Comparison of ENCODE assay signal across 14 mouse cellular contexts in genomic region chr16:60815628-60816414, GRCm38 (mm10).
DNase-seq lines count a peak whose midpoint lies in the region; ATAC-seq and TF ChIP-seq lines count a peak whose summit lies in the region.
"Had no signal": no experiment of that assay in that cellular context is flagged by ENCODE, and none has a peak within 500 bp of the region (broad histone marks: within the 10 kb centered on the region; RNA-seq: fewer than 3 reads in every experiment).

No protein-coding gene starts in this region.

- H3K9ac ChIP-seq in forebrain, embryonic 15.5 days (replicated peaks), result no peak overlapping the region
- H3K9ac ChIP-seq in hindbrain, embryonic 13.5 days, result no peak overlapping the region
- no peak overlapping the region for H3K9ac ChIP-seq in midbrain, postnatal 0 days (replicated peaks; ENCODE audit: low read length, poor library complexity, severe bottlenecking)
- no peak overlapping the region for H3K9ac ChIP-seq in intestine, postnatal 0 days (ENCODE audit: low read depth, low read length)
- H3K9ac ChIP-seq: heart, embryonic 12.5 days; liver, postnatal 0 days; stomach, embryonic 15.5 days had no signal

- H3K4me1 ChIP-seq in forebrain, embryonic 15.5 days, result peaks cover 3% of the 10 kb centered on the region; the same call in 1 of the 2 replicates
- H3K4me1 ChIP-seq in hindbrain, embryonic 13.5 days (replicated peaks), result peaks cover 7% of the 10 kb centered on the region
- H3K4me1 ChIP-seq in midbrain, postnatal 0 days (ENCODE audit: insufficient read depth, low read length), result no peaks in the 10 kb centered on the region
- no peaks in the 10 kb centered on the region for H3K4me1 ChIP-seq in intestine, postnatal 0 days (replicated peaks; ENCODE audit: control insufficient read depth, insufficient read depth, low read length)
- H3K4me1 ChIP-seq: heart, embryonic 12.5 days; stomach, embryonic 15.5 days had no signal

- DNase-seq in left cerebral cortex, postnatal 4 days, result peak; percentile 27
- DNase-seq in left cerebral cortex, adult 8-10 months (ENCODE audit: low spot score in 2 of 2), result no peak
- peak; percentile 61 for DNase-seq in midbrain, postnatal 0 days (ENCODE audit: low spot score)
- no peak for DNase-seq in heart, postnatal 25 days (ENCODE audit: low spot score)
- no peak for DNase-seq in spleen, adult 18-20 months
- DNase-seq: cerebellum, adult 2 months; liver, postnatal 0 days; lung, postnatal 4 days; thymus, postnatal 4 days had no signal

- 44% methylated on average over 5 of the region's 5 CpGs for WGBS in forebrain, embryonic 15.5 days
- 39% methylated on average over 5 of the region's 5 CpGs for WGBS in hindbrain, embryonic 13.5 days
- 31% methylated on average over 5 of the region's 5 CpGs for WGBS in midbrain, postnatal 0 days
- 64% methylated on average over 5 of the region's 5 CpGs for WGBS in intestine, postnatal 0 days

- no peak overlapping the region for H3K4me2 ChIP-seq in forebrain, embryonic 15.5 days (replicated peaks)
- no peak overlapping the region for H3K4me2 ChIP-seq in hindbrain, embryonic 13.5 days
- H3K4me2 ChIP-seq in midbrain, postnatal 0 days (ENCODE audit: low read depth, low read length, poor library complexity, severe bottlenecking), result no peak overlapping the region
- H3K4me2 ChIP-seq in intestine, postnatal 0 days (replicated peaks; ENCODE audit: low read depth), result no peak overlapping the region
- H3K4me2 ChIP-seq: heart, embryonic 12.5 days; stomach, embryonic 15.5 days had no signal

- H3K4me3 ChIP-seq in forebrain, embryonic 15.5 days, result no peak overlapping the region
- H3K4me3 ChIP-seq in hindbrain, embryonic 13.5 days, result no peak overlapping the region
- no peak overlapping the region for H3K4me3 ChIP-seq in midbrain, postnatal 0 days (ENCODE audit: low read depth, low read length)
- no peak overlapping the region for H3K4me3 ChIP-seq in intestine, postnatal 0 days (ENCODE audit: low read depth, low read length)
- H3K4me3 ChIP-seq: heart, embryonic 12.5 days; stomach, embryonic 15.5 days had no signal

- H3K27ac ChIP-seq in forebrain, embryonic 15.5 days (replicated peaks), result no peak overlapping the region
- 0 out of 2 replicates have a peak overlapping the region, but pooled peaks have one; percentile 18 for H3K27ac ChIP-seq in hindbrain, embryonic 13.5 days
- H3K27ac ChIP-seq in midbrain, postnatal 0 days (ENCODE audit: low read depth, low read length), result no peak overlapping the region
- no peak overlapping the region for H3K27ac ChIP-seq in intestine, postnatal 0 days (ENCODE audit: low read depth, low read length)
- H3K27ac ChIP-seq: stomach, embryonic 15.5 days had no signal

- TF ChIP-seq CTCF in midbrain, postnatal 0 days (IDR thresholded peaks at IDR 0.05), result no peak
- no peak for TF ChIP-seq CTCF in intestine, postnatal 0 days (IDR thresholded peaks at IDR 0.05; ENCODE audit: low read depth)

- intact Hi-C loops in left cerebral cortex, postnatal 4 days (cut with DNase I), result no loop called here
- intact Hi-C loops in heart, postnatal 25 days (cut with DNase I), result no loop called here

- H3K36me3 ChIP-seq in forebrain, embryonic 15.5 days, result no peaks in the 10 kb centered on the region
- no peaks in the 10 kb centered on the region for H3K36me3 ChIP-seq in hindbrain, embryonic 13.5 days
- H3K36me3 ChIP-seq in midbrain, postnatal 0 days (ENCODE audit: insufficient read depth, low read length), result no peaks in the 10 kb centered on the region
- H3K36me3 ChIP-seq in intestine, postnatal 0 days (ENCODE audit: control insufficient read depth, insufficient read depth), result no peaks in the 10 kb centered on the region
- H3K36me3 ChIP-seq: heart, embryonic 12.5 days; stomach, embryonic 15.5 days had no signal

- H3K9me3 ChIP-seq in forebrain, embryonic 15.5 days, result no peaks in the 10 kb centered on the region
- no peaks in the 10 kb centered on the region for H3K9me3 ChIP-seq in hindbrain, embryonic 13.5 days
- H3K9me3 ChIP-seq in midbrain, postnatal 0 days (ENCODE audit: low read length), result no peaks in the 10 kb centered on the region
- H3K9me3 ChIP-seq in intestine, postnatal 0 days (ENCODE audit: control insufficient read depth), result no peaks in the 10 kb centered on the region
- H3K9me3 ChIP-seq: heart, embryonic 12.5 days; stomach, embryonic 15.5 days had no signal

- no peaks in the 10 kb centered on the region for H3K27me3 ChIP-seq in forebrain, embryonic 15.5 days
- no peaks in the 10 kb centered on the region for H3K27me3 ChIP-seq in hindbrain, embryonic 13.5 days
- no peaks in the 10 kb centered on the region for H3K27me3 ChIP-seq in midbrain, postnatal 0 days (ENCODE audit: insufficient read depth, low read length)
- H3K27me3 ChIP-seq in intestine, postnatal 0 days (replicated peaks; ENCODE audit: control insufficient read depth, insufficient read depth, low read length), result no peaks in the 10 kb centered on the region
- H3K27me3 ChIP-seq: heart, embryonic 12.5 days; stomach, embryonic 15.5 days had no signal

- ATAC-seq in forebrain, embryonic 15.5 days (replicated peaks), result peak; percentile 64
- ATAC-seq in hindbrain, embryonic 13.5 days (ENCODE audit: low FRiP score), result peak; percentile 84
- peak; percentile 83 for ATAC-seq in midbrain, postnatal 0 days (ENCODE audit: low FRiP score)
- no peak for ATAC-seq in intestine, postnatal 0 days
- ATAC-seq: liver, postnatal 0 days had no signal

Comparison
In these comparisons a context has a peak if more than half of its experiments do, and no peak if none do; other contexts are left out.
1. DNase-seq: peak in left cerebral cortex, postnatal 4 days (single experiment) and midbrain, postnatal 0 days (single experiment); none in left cerebral cortex, adult 8-10 months (0 of 2), heart, postnatal 25 days (single experiment) and spleen, adult 18-20 months (0 of 2).